Mouse (Mus musculus): ENCODE results near the gene Ppp2r5d. TPM values are rescaled to one million over a fixed set of nuclear protein-coding genes. Genes with fewer than 3 reads are reported as not detected.

The Ppp2r5d gene
- total RNA-seq, 2 experiments from 2014 or later = 81.2 to 91.0 TPM

- intact Hi-C loops (cut with DNase I) = no loop called here
- DNase-seq (ENCODE audit: low spot score in 2 of 2) = no peak
Observed at GRCm38 (mm10) chr17:46651292-46651691, 53.6 kb downstream of the Ppp2r5d start.

- DNase-seq (ENCODE audit: low spot score in 2 of 2) = peak; percentile 93 to 94
- intact Hi-C loops (cut with DNase I) = no loop called here
Observed at GRCm38 (mm10) chr17:46650232-46651031, 54.5 kb downstream of the Ppp2r5d start, which contains the start of gene Cul7. Gene Cul7 (plus strand): TSS chr17:46650337.

- no peak for DNase-seq (ENCODE audit: low spot score in 2 of 2)
- intact Hi-C loops (cut with DNase I) = loop anchor here (5.0 kb wide), 2 partner anchors 62 to 103 kb away; partner anchors contain the start of genes Cul9 and Pex6
Observed at GRCm38 (mm10) chr17:46649811-46650210, 55.1 kb downstream of the Ppp2r5d start.

GRCm38 (mm10) chr17:46648436-46648835 is 56.5 kb downstream of the Ppp2r5d start:
- intact Hi-C loops (cut with DNase I) = loop anchor here (5.0 kb wide), 2 partner anchors 64 to 101 kb away; partner anchors contain the start of genes Cul9 and Pex6
- DNase-seq (ENCODE audit: low spot score in 2 of 2) = no peak

GRCm38 (mm10) chr17:46647279-46647678 is 57.6 kb downstream of the Ppp2r5d start:
- intact Hi-C loops (cut with DNase I) = loop anchor here (5.0 kb wide), 2 partner anchors 65 to 100 kb away; partner anchors contain the start of genes Cul9 and Pex6
- no peak for DNase-seq (ENCODE audit: low spot score in 2 of 2)

GRCm38 (mm10) chr17:46646322-46646662 is 58.6 kb downstream of the Ppp2r5d start:
- intact Hi-C loops (cut with DNase I) = loop anchor here (5.0 kb wide), 2 partner anchors 66 to 99 kb away; partner anchors contain the start of genes Cul9 and Pex6
- DNase-seq (ENCODE audit: low spot score in 2 of 2) = no peak

GRCm38 (mm10) chr17:46645561-46646321 is 59.2 kb downstream of the Ppp2r5d start, which contains the start of the genes Klc4 and Mrpl2:
Gene Klc4 (minus strand): TSS chr17:46646022.
Gene Mrpl2 (plus strand): TSS chr17:46646229.
- DNase-seq (ENCODE audit: low spot score in 2 of 2) = peak; percentile 99 to 100
- intact Hi-C loops (cut with DNase I) = loop anchor here (5.0 kb wide), 2 partner anchors 67 to 98 kb away; partner anchors contain the start of genes Cul9 and Pex6

- intact Hi-C loops (cut with DNase I) = loop anchor here (5.0 kb wide), 2 partner anchors 67 to 98 kb away; partner anchors contain the start of genes Cul9 and Pex6
- no peak for DNase-seq (ENCODE audit: low spot score in 2 of 2)
Observed at GRCm38 (mm10) chr17:46644916-46645475, 59.9 kb downstream of the Ppp2r5d start.

- intact Hi-C loops (cut with DNase I) = no loop called here
- DNase-seq (ENCODE audit: low spot score in 2 of 2) = no peak
Observed at GRCm38 (mm10) chr17:46644152-46644805, 60.6 kb downstream of the Ppp2r5d start.

- intact Hi-C loops (cut with DNase I) = no loop called here
Observed at GRCm38 (mm10) chr17:46642060-46642459, 62.9 kb downstream of the Ppp2r5d start.

GRCm38 (mm10) chr17:46639929-46640328 is 65.0 kb downstream of the Ppp2r5d start:
- intact Hi-C loops (cut with DNase I) = loop anchor here (5.0 kb wide), 1 partner anchor 38 kb away; no protein-coding TSS in a partner anchor
- no peak for DNase-seq (ENCODE audit: low spot score in 2 of 2)

More at GRCm38 (mm10) chr17:46642060-46642459, 62.9 kb downstream of the Ppp2r5d start:
- no peak for DNase-seq (ENCODE audit: low spot score in 2 of 2)

- peak; percentile 69 to 80 for DNase-seq (ENCODE audit: low spot score in 2 of 2)
- intact Hi-C loops (cut with DNase I) = loop anchor here (2.0 to 5.0 kb wide), 2 partner anchors 35 to 82 kb away; no protein-coding TSS in a partner anchor
Observed at GRCm38 (mm10) chr17:46636831-46637523, 67.9 kb downstream of the Ppp2r5d start.

Other genes starting within 250 kb of the Ppp2r5d start
- 100 to 1,000 TPM; 133 to 141 TPM for gene Ttbk1, start 217.4 kb downstream of the Ppp2r5d start, total RNA-seq (2021)
- gene Dnph1, start 208.4 kb downstream of the Ppp2r5d start, total RNA-seq (2021) = 1 to 10 TPM; 3.2 to 3.6 TPM
- gene Cul9, start 158.7 kb downstream of the Ppp2r5d start, total RNA-seq (2021) = 10 to 100 TPM; 55.8 to 59.3 TPM
- gene Srf, start 148.9 kb downstream of the Ppp2r5d start, total RNA-seq (2021) = 10 to 100 TPM; 58.8 to 63.8 TPM
- gene Ptk7, start 75.6 kb downstream of the Ppp2r5d start, total RNA-seq (2021) = 10 to 100 TPM in 1 of 2 experiments, 1 to 10 TPM in 1; 9.5 to 10.5 TPM
- gene Klc4, start 59.1 kb downstream of the Ppp2r5d start, total RNA-seq (2021) = 10 to 100 TPM; 17.8 to 20.4 TPM
- 10 to 100 TPM; 51.0 to 51.5 TPM for gene Mrpl2, start 58.9 kb downstream of the Ppp2r5d start, total RNA-seq (2021)
- gene Cul7, start 54.8 kb downstream of the Ppp2r5d start, total RNA-seq (2021) = 10 to 100 TPM; 25.6 to 27.1 TPM
- 10 to 100 TPM; 17.1 to 18.2 TPM for gene Rrp36, start 30.8 kb downstream of the Ppp2r5d start, total RNA-seq (2021)
- gene Mea1, start 26.3 kb downstream of the Ppp2r5d start, total RNA-seq (2021) = 100 to 1,000 TPM; 117 to 123 TPM
- gene Klhdc3, start 24.2 kb downstream of the Ppp2r5d start, total RNA-seq (2021) = 100 to 1,000 TPM; 211 to 226 TPM
- 10 to 100 TPM; 48.1 to 49.1 TPM for gene Pex6, start 6.4 kb upstream of the Ppp2r5d start, total RNA-seq (2021)
- under 1 TPM; 0.48 to 0.57 TPM for gene Gnmt, start 24.1 kb upstream of the Ppp2r5d start, total RNA-seq (2021)
- 10 to 100 TPM; 65.5 to 66.0 TPM for gene Cnpy3, start 47.1 kb upstream of the Ppp2r5d start, total RNA-seq (2021)
- gene Ptcra, start 58.6 kb upstream of the Ppp2r5d start, total RNA-seq (2021) = not detected
- 10 to 100 TPM in 1 of 2 experiments, 1 to 10 TPM in 1; 5.7 to 10.8 TPM for gene 2310039H08Rik, start 67.5 kb upstream of the Ppp2r5d start, total RNA-seq (2021)
- gene Rpl7l1, start 77.6 kb upstream of the Ppp2r5d start, total RNA-seq (2021) = 10 to 100 TPM; 45.7 to 51.9 TPM
- gene Bicral, start 153.4 kb upstream of the Ppp2r5d start, total RNA-seq (2021) = 10 to 100 TPM; 41.6 to 49.7 TPM
- gene Tbcc, start 185.6 kb upstream of the Ppp2r5d start, total RNA-seq (2021) = 10 to 100 TPM; 32.4 to 36.7 TPM
- not detected for gene Prph2, start 205.3 kb upstream of the Ppp2r5d start, total RNA-seq (2021)